Mouse (Mus musculus): ENCODE data around the gene Dnm1. TPM values are rescaled to one million over a fixed set of nuclear protein-coding genes. Genes with fewer than 3 reads are reported as not detected.

Dnm1 gene
- total RNA-seq, 2 experiments from 2014 or later, result 0.47 TPM; not detected in 1

GRCm38 (mm10) chr2:32287923-32288367 lies 65.2 kb downstream of the Dnm1 start, which contains the start of gene Swi5:
Gene Swi5 (minus strand): TSS chr2:32288075.
- ATAC-seq (ENCODE audit: poor library complexity, severe bottlenecking), result peak; percentile 99

GRCm38 (mm10) chr2:32287334-32287840 lies 65.8 kb downstream of the Dnm1 start, which contains the start of gene Golga2:
Gene Golga2 (plus strand): TSS chr2:32287384.
- no peak for ATAC-seq (ENCODE audit: poor library complexity, severe bottlenecking)

- ATAC-seq (ENCODE audit: poor library complexity, severe bottlenecking), result no peak
Observed at GRCm38 (mm10) chr2:32283986-32284385, 69.2 kb downstream of the Dnm1 start.

- peak; percentile 93 for ATAC-seq (ENCODE audit: poor library complexity, severe bottlenecking)
Observed at GRCm38 (mm10) chr2:32282727-32283126, 70.4 kb downstream of the Dnm1 start.

GRCm38 (mm10) chr2:32282289-32282688 lies 70.8 kb downstream of the Dnm1 start:
- no peak for ATAC-seq (ENCODE audit: poor library complexity, severe bottlenecking)

- no peak for ATAC-seq (ENCODE audit: poor library complexity, severe bottlenecking)
Observed at GRCm38 (mm10) chr2:32275823-32276222, 77.3 kb downstream of the Dnm1 start.

- ATAC-seq (ENCODE audit: poor library complexity, severe bottlenecking), result peak; percentile 53
Observed at GRCm38 (mm10) chr2:32260635-32261034, 92.5 kb downstream of the Dnm1 start.

- peak; percentile 94 for ATAC-seq (ENCODE audit: poor library complexity, severe bottlenecking)
Observed at GRCm38 (mm10) chr2:32259657-32260417, 93.3 kb downstream of the Dnm1 start, which contains the start of gene Uck1. Gene Uck1 (minus strand): TSS chr2:32260159.

- ATAC-seq (ENCODE audit: poor library complexity, severe bottlenecking), result no peak
Observed at GRCm38 (mm10) chr2:32258887-32259533, 94.1 kb downstream of the Dnm1 start.

Other genes starting within 250 kb of the Dnm1 start
- gene Prrc2b, start 202.3 kb downstream of the Dnm1 start, total RNA-seq (2015), result 26.9 and 27.2 TPM in 2 replicates
- 11.5 and 13.9 TPM in 2 replicates for gene Prrc2b, start 202.3 kb downstream of the Dnm1 start, total RNA-seq (2017)
- gene Pomt1, start 116.7 kb downstream of the Dnm1 start, total RNA-seq (2015), result 7.7 and 8.4 TPM in 2 replicates
- 15.2 and 17.3 TPM in 2 replicates for gene Pomt1, start 116.7 kb downstream of the Dnm1 start, total RNA-seq (2017)
- 18.7 and 29.3 TPM in 2 replicates for gene Uck1, start 93.2 kb downstream of the Dnm1 start, total RNA-seq (2015)
- gene Uck1, start 93.2 kb downstream of the Dnm1 start, total RNA-seq (2017), result 19.3 and 19.6 TPM in 2 replicates
- gene Golga2, start 66.0 kb downstream of the Dnm1 start, total RNA-seq (2015), result 9.7 and 20.1 TPM in 2 replicates
- gene Golga2, start 66.0 kb downstream of the Dnm1 start, total RNA-seq (2017), result 51.1 and 55.3 TPM in 2 replicates
- gene Swi5, start 65.3 kb downstream of the Dnm1 start, total RNA-seq (2015), result 114 and 143 TPM in 2 replicates
- gene Swi5, start 65.3 kb downstream of the Dnm1 start, total RNA-seq (2017), result 208 and 230 TPM in 2 replicates
- gene Ciz1, start 1.0 kb downstream of the Dnm1 start, total RNA-seq (2015), result 56.3 and 67.0 TPM in 2 replicates
- gene Ciz1, start 1.0 kb downstream of the Dnm1 start, total RNA-seq (2017), result 66.2 and 81.0 TPM in 2 replicates
- 30.4 and 38.4 TPM in 2 replicates for gene 1110008P14Rik, start 28.6 kb upstream of the Dnm1 start, total RNA-seq (2015)
- 29.1 and 32.3 TPM in 2 replicates for gene 1110008P14Rik, start 28.6 kb upstream of the Dnm1 start, total RNA-seq (2017)
- 3,591 and 4,679 TPM in 2 replicates for gene Lcn2, start 34.9 kb upstream of the Dnm1 start, total RNA-seq (2015)
- 682 and 1,100 TPM in 2 replicates for gene Lcn2, start 34.9 kb upstream of the Dnm1 start, total RNA-seq (2017)
- gene Ptges2, start 42.6 kb upstream of the Dnm1 start, total RNA-seq (2015), result 5.0 and 6.7 TPM in 2 replicates
- 7.2 and 8.8 TPM in 2 replicates for gene Ptges2, start 42.6 kb upstream of the Dnm1 start, total RNA-seq (2017)
- gene Naif1, start 97.1 kb upstream of the Dnm1 start, total RNA-seq (2015), result 2.9 and 3.5 TPM in 2 replicates
- 3.2 and 3.9 TPM in 2 replicates for gene Naif1, start 97.1 kb upstream of the Dnm1 start, total RNA-seq (2017)
- gene Slc25a25, start 98.1 kb upstream of the Dnm1 start, total RNA-seq (2015), result 4.6 and 6.9 TPM in 2 replicates
- 8.4 and 10.7 TPM in 2 replicates for gene Slc25a25, start 98.1 kb upstream of the Dnm1 start, total RNA-seq (2017)
- gene Fam102a, start 182.0 kb upstream of the Dnm1 start, total RNA-seq (2015), result 6.5 and 6.6 TPM in 2 replicates
- 4.6 and 4.8 TPM in 2 replicates for gene Fam102a, start 182.0 kb upstream of the Dnm1 start, total RNA-seq (2017)
- gene Dpm2, start 217.5 kb upstream of the Dnm1 start, total RNA-seq (2015), result 82.8 and 91.7 TPM in 2 replicates
- gene Dpm2, start 217.5 kb upstream of the Dnm1 start, total RNA-seq (2017), result 32.0 and 35.3 TPM in 2 replicates
- 0.31 TPM in 1 of 2 replicates, not detected in the other for gene Pip5kl1, start 221.5 kb upstream of the Dnm1 start, total RNA-seq (2015)
- not detected in 2 replicates for gene Pip5kl1, start 221.5 kb upstream of the Dnm1 start, total RNA-seq (2017)
- not detected in 2 replicates for gene 9430097D07Rik, start 222.3 kb upstream of the Dnm1 start, total RNA-seq (2015)
- not detected in 2 replicates for gene 9430097D07Rik, start 222.3 kb upstream of the Dnm1 start, total RNA-seq (2017)
- 5.8 and 9.2 TPM in 2 replicates for gene St6galnac4, start 233.8 kb upstream of the Dnm1 start, total RNA-seq (2015)
- 8.6 and 12.1 TPM in 2 replicates for gene St6galnac4, start 233.8 kb upstream of the Dnm1 start, total RNA-seq (2017)
- gene St6galnac6, start 246.4 kb upstream of the Dnm1 start, total RNA-seq (2015), result 8.2 and 8.6 TPM in 2 replicates
- 13.1 and 13.3 TPM in 2 replicates for gene St6galnac6, start 246.4 kb upstream of the Dnm1 start, total RNA-seq (2017)